Mouse (Mus musculus): Measurements from ENCODE around the gene Gipc1.

GRCm38 (mm10) chr8:83623549-83623948, 28.9 kb upstream of the Gipc1 start:
- TF ChIP-seq CTCF (IDR thresholded peaks at IDR 0.05) (no peak), EP300 (IDR thresholded peaks at IDR 0.05) (no peak)

Data from lung, postnatal 0 days (tissue).